Mouse (Mus musculus): Measurements from ENCODE around the gene Slc43a2.

- no peak for TF ChIP-seq POLR2A (IDR thresholded peaks at IDR 0.05; ENCODE audit: borderline replicate concordance, insufficient read depth, low read length)
- TF ChIP-seq CTCF (IDR thresholded peaks at IDR 0.05; ENCODE audit: borderline replicate concordance, insufficient read depth, low read depth, low read length): no peak
These were observed 3.8 kb downstream of the Slc43a2 start for GRCm38 (mm10) chr11:75535106-75535795.
